Mouse (Mus musculus) small intestine, adult 10 weeks (tissue): ENCODE measurements around the gene Nat8f6. TPM values are rescaled to one million over a fixed set of nuclear protein-coding genes. Genes with fewer than 3 reads are reported as not detected.

Experiments used
- polyA plus RNA-seq: library from polyadenylated mRNA; stranded (reverse); fragments of 350-450 nt; fragmentation: Illumina TruSeq; extraction: RNeasy Lipid Tissue Mini Kit (QIAGEN cat#74804); gene quantifications from one replicate; pipeline ENCODE4 v1.2.3, GENCODE M21; 2014; ENCODE audit warnings: low replicate concordance

The Nat8f6 gene
- 3.6 TPM for polyA plus RNA-seq

GRCm38 (mm10) chr6:85820837-85821236 lies at the start of gene Nat8f6, which contains the start of gene Nat8f5:
Gene Nat8f6 (minus strand): TSS chr6:85820954.
Gene Nat8f5 (minus strand): TSS chr6:85820972.

GRCm38 (mm10) chr6:85869006-85869405 lies 48.3 kb upstream of the Nat8f6 start, which contains the start of gene Nat8f2:
Gene Nat8f2 (minus strand): TSS chr6:85869158.

DNA sequence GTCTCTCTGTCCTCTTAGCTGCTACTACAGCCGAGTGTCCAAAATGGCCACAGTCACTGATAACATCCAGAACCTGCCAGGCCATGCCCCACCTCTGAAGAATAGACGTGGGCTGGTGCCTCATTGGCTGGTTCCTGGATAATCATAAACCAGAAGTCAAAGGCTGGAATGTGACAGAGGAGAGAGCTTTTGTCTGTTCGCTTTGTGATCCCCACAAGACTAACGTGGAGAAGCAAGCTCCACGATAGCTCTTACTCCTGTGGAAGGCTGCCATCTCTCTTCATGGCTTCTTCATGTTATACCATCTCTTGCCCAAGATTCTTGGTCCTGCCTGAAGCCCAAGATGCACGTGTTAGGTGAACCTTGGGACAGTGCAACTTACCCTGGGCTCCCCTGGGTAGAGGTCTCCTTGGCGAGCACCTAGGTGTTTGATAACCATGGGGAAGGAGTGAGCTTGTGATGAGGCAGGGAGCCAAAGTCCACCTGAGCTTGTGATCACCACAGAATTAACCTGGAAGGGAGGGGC lies 11.1 kb upstream of the Nat8f6 start, which contains the start of gene Nat8:
Gene Nat8, minus strand, starts transcription at position 287 of the 526 bp plus-strand sequence.

GRCm38 (mm10) chr6:85765532-85765931 lies 55.2 kb downstream of the Nat8f6 start, which contains the start of gene Nat8f3:
Gene Nat8f3 (minus strand): TSS chr6:85765754.

Other genes with a start within 250 kb of the Nat8f6 start
- 3.3 TPM for gene Alms1, start 233.4 kb downstream of the Nat8f6 start, polyA plus RNA-seq
- gene Nat8f7, start 107.7 kb downstream of the Nat8f6 start, polyA plus RNA-seq: not detected
- 1.6 TPM for gene Nat8f3, start 55.2 kb downstream of the Nat8f6 start, polyA plus RNA-seq
- gene Nat8f5, start within 50 bp of the Nat8f6 start, polyA plus RNA-seq: 88.4 TPM
- gene Nat8, start 11.1 kb upstream of the Nat8f6 start, polyA plus RNA-seq: 24.9 TPM
- 11.9 TPM for gene Nat8f2, start 48.2 kb upstream of the Nat8f6 start, polyA plus RNA-seq
- gene Nat8f4, start 83.9 kb upstream of the Nat8f6 start, polyA plus RNA-seq: 181 TPM
- 246 TPM for gene Tprkb, start 90.9 kb upstream of the Nat8f6 start, polyA plus RNA-seq
- gene Nat8f1, start 94.7 kb upstream of the Nat8f6 start, polyA plus RNA-seq: 1.3 TPM
- gene Dusp11, start 140.7 kb upstream of the Nat8f6 start, polyA plus RNA-seq: 234 TPM
- gene Figla, start 195.2 kb upstream of the Nat8f6 start, polyA plus RNA-seq: not detected
- gene Add2, start 207.7 kb upstream of the Nat8f6 start, polyA plus RNA-seq: 0.15 TPM